Mouse (Mus musculus) stomach, embryonic 16.5 days (tissue): Measurements from ENCODE around the gene Pkhd1. TPM values are rescaled to one million over a fixed set of nuclear protein-coding genes. Genes with fewer than 3 reads are reported as not detected.

Experiments
- ATAC-seq: fragments of 200-750 bp; cut with Nextera tagmentation; 2 replicates; pipeline ENCODE4 v1.8.0; 2017; ENCODE audit warnings: moderate number of reproducible peaks, moderate TSS enrichment; ENCODE audit not compliant: insufficient read depth, low FRiP score
- H3K27ac ChIP-seq: fragments of 300-500 bp; sonication (generic); 2 replicates; pipeline ENCODE4 v1.5.1; 2014; ENCODE audit warnings: low read length
- H3K27me3 ChIP-seq: fragments of 300-500 bp; sonication (generic); 2 replicates; pipeline ENCODE4 v1.6.1; 2014; ENCODE audit warnings: low read length, control low read depth, mixed read lengths; ENCODE audit not compliant: control insufficient read depth, insufficient read depth
- H3K36me3 ChIP-seq: fragments of 300-500 bp; sonication (generic); 2 replicates; pipeline ENCODE4 v1.6.1; 2014; ENCODE audit warnings: low read length; ENCODE audit not compliant: control insufficient read depth, insufficient read depth
- H3K4me1 ChIP-seq: fragments of 300-500 bp; sonication (generic); 2 replicates; pipeline ENCODE4 v1.6.1; 2014; ENCODE audit warnings: low read length, control low read depth, mixed read lengths; ENCODE audit not compliant: control insufficient read depth, insufficient read depth
- H3K4me2 ChIP-seq: fragments of 300-500 bp; sonication (generic); 2 replicates; pipeline ENCODE4 v1.6.1; 2014; ENCODE audit warnings: low read depth, low read length, mixed read lengths
- H3K4me3 ChIP-seq: fragments of 300-500 bp; sonication (generic); replicated peaks from 2 replicates; pipeline ENCODE4 v1.5.1; 2014; ENCODE audit warnings: mild to moderate bottlenecking, low read length
- H3K9ac ChIP-seq: fragments of 300-500 bp; sonication (generic); 2 replicates; pipeline ENCODE4 v1.6.1; 2014; ENCODE audit warnings: low read length
- H3K9me3 ChIP-seq: fragments of 300-500 bp; sonication (generic); replicated peaks from 2 replicates; pipeline ENCODE4 v1.6.1; 2016; ENCODE audit warnings: low read length, control low read depth; ENCODE audit not compliant: control insufficient read depth
- WGBS: fragments of 180-500 bp; shearing (Covaris S2); extraction: QIAGEN DNeasy Blood & Tissue Kit; methylation state at CpG from one replicate; pipeline ENCODE4 v1.1.7; 2014; 5-methylcytosine and 5-hydroxymethylcytosine counted together
- polyA plus RNA-seq: library from polyadenylated mRNA; unstranded; fragments of >200 nt; fragmentation: Nextera tagmentation; extraction: Ambion mirVana; gene quantifications from 2 replicates; pipeline ENCODE4 v1.2.1, GENCODE M21; 2015

The Pkhd1 gene
- 1.2 and 1.3 TPM in 2 replicates for polyA plus RNA-seq

GRCm38 (mm10) chr1:20617849-20618530 is at the start of gene Pkhd1:
Pkhd1 (minus strand) TSS chr1:20618064.
- Histone ChIP-seq H3K4me3 (peak within 1 kb of the TSS; percentile 23), H3K4me2 (peak within 1 kb of the TSS; percentile 34), H3K9me3 (no peaks in the 10 kb centered on the region), H3K9ac (0 out of 2 replicates have a peak within 1 kb of the TSS, but pooled peaks have one; percentile 2), H3K27me3 (no peaks in the 10 kb centered on the region), H3K4me1 (no peaks in the 10 kb centered on the region), H3K27ac (peak within 1 kb of the TSS; percentile 61), H3K36me3 (no peaks in the 10 kb centered on the region)
- 52% methylated on average over 10 of the region's 10 CpGs for WGBS
- peak; percentile 80 for ATAC-seq

GRCm38 (mm10) chr1:20667567-20667966 is 49.7 kb upstream of the Pkhd1 start:
- no peak overlapping the region for H3K4me2 ChIP-seq
- no peaks in the 10 kb centered on the region for H3K27me3 ChIP-seq
- no peak overlapping the region for H3K9ac ChIP-seq
- H3K9me3 ChIP-seq: no peaks in the 10 kb centered on the region
- no peak overlapping the region for H3K27ac ChIP-seq
- no peaks in the 10 kb centered on the region for H3K36me3 ChIP-seq
- no peak for ATAC-seq
- WGBS: 71% methylated on average over 7 of the region's 7 CpGs
- no peak overlapping the region for H3K4me3 ChIP-seq
- no peaks in the 10 kb centered on the region for H3K4me1 ChIP-seq

DNA sequence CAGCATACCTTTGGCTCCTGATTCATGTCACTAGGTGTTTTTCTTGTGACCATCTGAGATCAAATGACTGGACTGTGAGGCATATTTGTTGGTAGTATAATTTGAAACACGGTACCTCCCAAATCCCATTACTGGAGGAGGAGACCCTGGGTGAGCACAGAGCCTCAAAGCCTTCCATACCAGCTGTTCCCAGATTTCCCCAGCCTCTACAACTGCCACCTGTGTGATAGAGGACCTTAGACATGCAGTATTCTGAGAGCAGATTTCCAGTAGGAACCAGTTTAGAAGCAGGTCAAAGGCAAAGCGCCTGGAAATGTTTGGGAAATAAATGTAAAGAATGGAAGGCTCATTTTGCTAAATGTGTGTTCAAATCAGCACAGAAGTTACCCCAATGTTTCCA is 48.4 kb upstream of the Pkhd1 start:
- no peak overlapping the region for H3K4me3 ChIP-seq
- no peak for ATAC-seq
- WGBS: 78% methylated on average over 2 of the region's 2 CpGs

GRCm38 (mm10) chr1:20655085-20655484 is 37.2 kb upstream of the Pkhd1 start:
- Histone ChIP-seq H3K4me2 (no peak overlapping the region), H3K27ac (no peak overlapping the region), H3K36me3 (no peaks in the 10 kb centered on the region), H3K9ac (no peak overlapping the region), H3K4me1 (no peaks in the 10 kb centered on the region), H3K9me3 (no peaks in the 10 kb centered on the region), H3K4me3 (no peak overlapping the region), H3K27me3 (no peaks in the 10 kb centered on the region)
- no peak for ATAC-seq
- WGBS: 59% methylated on average over 5 of the region's 5 CpGs

More for the DNA sequence above, 48.4 kb upstream of the Pkhd1 start:
- Histone ChIP-seq H3K9me3 (no peaks in the 10 kb centered on the region), H3K4me2 (no peak overlapping the region), H3K27ac (no peak overlapping the region), H3K27me3 (no peaks in the 10 kb centered on the region), H3K36me3 (no peaks in the 10 kb centered on the region), H3K9ac (no peak overlapping the region), H3K4me1 (no peaks in the 10 kb centered on the region)

DNA sequence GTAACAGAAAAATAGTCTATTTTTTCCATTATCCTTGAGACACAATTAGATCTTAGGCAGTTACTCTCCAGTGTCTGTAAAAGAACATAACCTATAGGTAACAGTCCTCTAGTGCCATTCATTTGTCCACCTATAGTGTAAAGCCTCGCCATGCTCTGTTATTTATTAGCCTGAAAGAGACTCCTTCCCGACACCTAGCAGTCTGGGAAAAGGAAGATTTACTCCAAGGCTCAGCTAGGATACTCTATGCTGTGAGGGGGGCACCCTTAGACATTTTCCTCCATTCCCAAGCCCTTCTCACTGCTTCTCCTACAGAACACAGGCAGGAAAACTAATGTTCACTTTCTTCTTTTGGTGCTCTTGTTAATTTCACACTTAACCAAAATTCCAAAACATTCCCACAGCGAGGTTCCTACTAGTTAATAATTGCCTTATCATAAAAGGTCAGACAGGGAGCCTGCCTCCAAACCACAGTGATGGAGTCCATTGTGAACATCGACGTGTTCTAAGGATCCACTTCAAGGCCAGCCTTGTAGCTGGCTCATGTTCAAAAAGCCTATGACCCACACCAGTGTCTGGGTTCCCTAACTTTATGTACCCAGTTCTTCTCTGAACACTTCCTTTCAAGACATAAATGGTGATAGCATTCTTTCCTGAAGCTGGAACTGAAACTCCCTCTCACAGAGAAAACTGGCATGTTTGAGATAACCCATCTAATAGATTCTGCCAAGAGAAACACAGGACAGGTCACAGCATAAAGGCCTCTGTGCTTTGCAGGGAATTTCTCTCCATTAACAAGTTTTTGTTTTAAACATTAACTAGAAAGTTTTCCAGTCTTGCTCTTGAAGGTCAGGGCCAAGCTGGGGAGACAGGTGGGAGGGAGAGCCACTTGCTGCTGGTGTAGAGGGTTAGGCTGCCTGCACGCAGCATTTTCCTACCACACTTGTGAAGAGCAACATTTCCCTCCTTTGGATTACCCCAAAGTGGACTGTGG is 35.9 kb upstream of the Pkhd1 start:
- Histone ChIP-seq H3K27me3 (no peaks in the 10 kb centered on the region), H3K36me3 (no peaks in the 10 kb centered on the region), H3K9me3 (no peaks in the 10 kb centered on the region), H3K4me2 (no peak overlapping the region), H3K9ac (no peak overlapping the region), H3K27ac (no peak overlapping the region), H3K4me3 (no peak overlapping the region), H3K4me1 (no peaks in the 10 kb centered on the region)
- WGBS: 47% methylated on average over 6 of the region's 6 CpGs
- ATAC-seq: no peak

- H3K9ac ChIP-seq: no peak overlapping the region
- H3K4me3 ChIP-seq: no peak overlapping the region
- no peak overlapping the region for H3K27ac ChIP-seq
- H3K9me3 ChIP-seq: no peaks in the 10 kb centered on the region
- no peak overlapping the region for H3K4me2 ChIP-seq
- ATAC-seq: no peak
- no peaks in the 10 kb centered on the region for H3K4me1 ChIP-seq
- WGBS: 74% methylated on average over 2 of the region's 2 CpGs
- no peaks in the 10 kb centered on the region for H3K36me3 ChIP-seq
- no peaks in the 10 kb centered on the region for H3K27me3 ChIP-seq
These were observed 17.0 kb upstream of the Pkhd1 start for GRCm38 (mm10) chr1:20634856-20635255.

DNA sequence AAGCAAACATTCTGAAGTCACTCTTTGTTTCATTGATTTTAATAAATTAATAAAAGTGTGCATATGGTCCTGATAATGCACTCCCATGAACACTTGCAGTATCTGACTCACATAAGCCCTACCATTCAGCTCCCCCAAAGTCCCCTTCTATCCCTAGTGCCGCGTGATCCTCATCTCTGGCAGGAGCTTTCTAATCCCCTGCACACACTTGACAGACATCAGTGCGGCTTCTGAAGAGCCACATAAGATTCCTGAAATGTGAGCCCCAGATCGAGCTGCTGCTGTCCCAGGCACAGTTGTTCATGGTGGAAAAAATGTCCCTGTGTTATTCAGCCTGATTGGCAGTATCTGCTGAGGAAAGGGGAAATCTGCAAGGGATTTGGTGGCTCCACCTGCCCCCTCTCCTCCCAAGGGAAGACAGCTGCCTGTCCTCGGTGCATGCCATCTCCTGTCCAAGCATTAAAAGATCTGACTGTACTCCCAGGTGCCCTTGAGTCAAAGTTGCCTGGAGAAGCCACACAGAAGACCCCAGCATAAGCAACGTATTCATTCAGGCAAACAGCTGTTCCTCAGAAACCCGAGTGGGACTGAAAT is 15.5 kb upstream of the Pkhd1 start:
- Histone ChIP-seq H3K36me3 (no peaks in the 10 kb centered on the region), H3K4me3 (no peak overlapping the region), H3K27me3 (no peaks in the 10 kb centered on the region), H3K9ac (no peak overlapping the region), H3K4me1 (no peaks in the 10 kb centered on the region), H3K4me2 (no peak overlapping the region), H3K27ac (no peak overlapping the region), H3K9me3 (no peaks in the 10 kb centered on the region)
- no peak for ATAC-seq
- WGBS: 73% methylated on average over 7 of the region's 7 CpGs

- Histone ChIP-seq H3K27me3 (no peaks in the 10 kb centered on the region), H3K4me2 (no peak overlapping the region), H3K9ac (no peak overlapping the region), H3K4me1 (no peaks in the 10 kb centered on the region), H3K4me3 (no peak overlapping the region), H3K36me3 (no peaks in the 10 kb centered on the region), H3K9me3 (no peaks in the 10 kb centered on the region), H3K27ac (no peak overlapping the region)
- WGBS: 90% methylated on average over 3 of the region's 3 CpGs
- ATAC-seq: no peak
These were observed 6.7 kb upstream of the Pkhd1 start for GRCm38 (mm10) chr1:20624564-20624963.

- Histone ChIP-seq H3K9me3 (no peaks in the 10 kb centered on the region), H3K4me3 (no peak overlapping the region), H3K4me1 (no peaks in the 10 kb centered on the region), H3K9ac (no peak overlapping the region), H3K27me3 (no peaks in the 10 kb centered on the region), H3K4me2 (no peak overlapping the region), H3K36me3 (no peaks in the 10 kb centered on the region), H3K27ac (no peak overlapping the region)
- WGBS: 84% methylated on average over 4 of the region's 4 CpGs
- ATAC-seq: no peak
These were observed 5.5 kb upstream of the Pkhd1 start for GRCm38 (mm10) chr1:20623375-20623774.
